ENCODE assay signal across 8 mouse cellular contexts in the genomic region with DNA sequence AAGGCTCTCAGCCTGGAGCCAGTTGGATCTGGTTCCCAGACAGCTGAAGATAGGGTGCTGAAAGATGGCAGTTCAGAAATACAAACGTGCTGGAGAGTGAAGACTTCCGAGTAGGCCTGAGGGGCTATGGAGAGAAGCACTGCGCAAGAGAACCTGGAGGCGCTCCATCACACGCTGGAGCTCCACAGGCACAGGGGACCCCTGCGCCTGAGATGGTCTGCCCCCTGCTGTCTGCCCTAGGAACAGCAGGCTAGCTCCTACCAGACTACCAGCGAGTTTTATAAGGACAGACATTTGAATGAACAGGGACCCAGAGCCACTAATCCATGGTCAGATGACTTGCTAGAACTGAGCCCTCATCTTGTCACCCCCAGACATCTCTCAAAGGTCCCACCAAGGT. TPM values are rescaled to one million over a fixed set of nuclear protein-coding genes. Genes with fewer than 3 reads are reported as not detected.
DNase-seq lines count a peak whose midpoint lies in the region; ATAC-seq lines count a peak whose summit lies in the region.

No protein-coding gene starts in this region.

- peaks cover 8% of the 10 kb centered on the region for H3K4me1 ChIP-seq in heart, embryonic 11.5 days (ENCODE audit: control insufficient read depth, insufficient read depth, low read length)
- peaks cover 11% of the 10 kb centered on the region for H3K4me1 ChIP-seq in midbrain, embryonic 14.5 days (ENCODE audit: control insufficient read depth, insufficient read depth, low read length)

- H3K27ac ChIP-seq in heart, embryonic 11.5 days (ENCODE audit: low read depth, low read length), result no peak overlapping the region
- no peak overlapping the region for H3K27ac ChIP-seq in midbrain, embryonic 14.5 days (replicated peaks; ENCODE audit: low read depth, low read length)

- WGBS in heart, embryonic 11.5 days (ENCODE audit: insufficient replicate concordance), result 7% methylated on average over 7 of the region's 7 CpGs
- 4% methylated on average over 7 of the region's 7 CpGs for WGBS in midbrain, embryonic 14.5 days

- peak; percentile 97 for DNase-seq in heart, adult 11 months
- peak; percentile 84 for DNase-seq in embryo, embryonic 9.5 days (ENCODE audit: extremely low spot score)
- peak; percentile 80 to 93 for DNase-seq in heart, adult 18-20 months
- DNase-seq in kidney, adult 18-20 months, result peak; percentile 90
- DNase-seq in left cerebral cortex, postnatal 4 days, result peak; percentile 83
- DNase-seq in midbrain, embryonic 14.5 days, result peak; percentile 80
- peak; percentile 75 for DNase-seq in spleen, adult 12 weeks (ENCODE audit: low spot score)

- no peak overlapping the region for H3K9ac ChIP-seq in heart, embryonic 11.5 days (ENCODE audit: low read depth, low read length)
- H3K9ac ChIP-seq in midbrain, embryonic 14.5 days (replicated peaks; ENCODE audit: low read length), result no peak overlapping the region

- ATAC-seq in heart, embryonic 11.5 days (replicated peaks; ENCODE audit: insufficient number of reproducible peaks, low FRiP score, low TSS enrichment), result no peak; the same call in 1 of the 2 replicates
- ATAC-seq in midbrain, embryonic 14.5 days (ENCODE audit: low FRiP score, low TSS enrichment), result peak; percentile 54; the same call in 1 of the 2 replicates

- no peak overlapping the region for H3K4me3 ChIP-seq in heart, embryonic 11.5 days (ENCODE audit: low read depth, low read length)
- H3K4me3 ChIP-seq in midbrain, embryonic 14.5 days (replicated peaks; ENCODE audit: low read depth, low read length), result no peak overlapping the region

- no peaks in the 10 kb centered on the region for H3K27me3 ChIP-seq in heart, embryonic 11.5 days (ENCODE audit: control insufficient read depth, insufficient read depth, low read length)
- no peaks in the 10 kb centered on the region for H3K27me3 ChIP-seq in midbrain, embryonic 14.5 days (ENCODE audit: control insufficient read depth, insufficient read depth, low read length)

- H3K9me3 ChIP-seq in heart, embryonic 11.5 days (replicated peaks; ENCODE audit: control insufficient read depth, low read length), result no peaks in the 10 kb centered on the region
- H3K9me3 ChIP-seq in midbrain, embryonic 14.5 days (ENCODE audit: control insufficient read depth, low read length), result no peaks in the 10 kb centered on the region

- no peak overlapping the region for H3K4me2 ChIP-seq in heart, embryonic 11.5 days
- no peak overlapping the region for H3K4me2 ChIP-seq in midbrain, embryonic 14.5 days (ENCODE audit: low read length)

- intact Hi-C loops in left cerebral cortex, postnatal 4 days (cut with DNase I), result loop anchor here (5.0 kb wide), 1 partner anchor 139 kb away; a partner anchor contains a TSS

- H3K36me3 ChIP-seq in heart, embryonic 11.5 days (ENCODE audit: control insufficient read depth, insufficient read depth, low read length), result peaks cover 2% of the 10 kb centered on the region; the same call in 1 of the 2 replicates
- H3K36me3 ChIP-seq in midbrain, embryonic 14.5 days (ENCODE audit: control insufficient read depth, insufficient read depth, low read length), result peaks cover 17% of the 10 kb centered on the region

RNA-seq across cellular contexts. Expression of a gene that starts 35.0 kb away (rescaled TPM):
- 0.20 and 0.23 TPM in 2 replicates for polyA plus RNA-seq in heart, embryonic 11.5 days (2014; fragmentation: Nextera tagmentation; extraction: Ambion mirVana)
- total RNA-seq in heart, adult 18-20 months (2021), result under 1 TPM; 0.20 to 0.28 TPM
- total RNA-seq in left cerebral cortex, postnatal 4 days (2021), result 1 to 10 TPM; 3.0 to 4.5 TPM
- polyA plus RNA-seq in midbrain, embryonic 14.5 days (2014; fragmentation: Nextera tagmentation; extraction: Ambion mirVana), result 0.50 and 0.59 TPM in 2 replicates
